Mouse (Mus musculus) lung, embryonic 14.5 days (tissue): ENCODE results near the gene Troap. TPM values are rescaled to one million over a fixed set of nuclear protein-coding genes. Genes with fewer than 3 reads are reported as not detected.
"Not testable (repeated sequence)": the region's sequence is repeated elsewhere in the genome, so short reads cannot be mapped to it uniquely, and the experiment has no call there.

ENCODE experiments used
- ATAC-seq: fragments of 200-750 bp; cut with Nextera tagmentation; 2 replicates; pipeline ENCODE4 v1.8.0; 2017; ENCODE audit warnings: mild to moderate bottlenecking, moderate TSS enrichment, moderate library complexity; ENCODE audit not compliant: insufficient read depth
- DNase-seq: peaks from one replicate; pipeline ENCODE4 v3.0.0-alpha.2; 2015
- H3K27ac ChIP-seq: fragments of 300-500 bp; sonication (generic); 2 replicates; pipeline ENCODE4 v1.5.1; 2014; ENCODE audit warnings: low read depth, mild to moderate bottlenecking, moderate library complexity
- H3K27me3 ChIP-seq: fragments of 300-500 bp; sonication (generic); 2 replicates; pipeline ENCODE4 v1.6.1; 2014; ENCODE audit warnings: low read length, control low read depth; ENCODE audit not compliant: insufficient read depth
- H3K36me3 ChIP-seq: fragments of 300-500 bp; sonication (generic); 2 replicates; pipeline ENCODE4 v1.6.1; 2014; ENCODE audit warnings: control low read depth; ENCODE audit not compliant: insufficient read depth
- H3K4me1 ChIP-seq: fragments of 300-500 bp; sonication (generic); 2 replicates; pipeline ENCODE4 v1.6.1; 2014; ENCODE audit warnings: antibody characterized with exemption, control low read depth; ENCODE audit not compliant: insufficient read depth
- H3K4me2 ChIP-seq: fragments of 300-500 bp; sonication (generic); 2 replicates; pipeline ENCODE4 v1.6.1; 2014; ENCODE audit warnings: mild to moderate bottlenecking
- H3K4me3 ChIP-seq: fragments of 300-500 bp; sonication (generic); 2 replicates; pipeline ENCODE4 v1.5.1; 2014; ENCODE audit warnings: low read depth, low read length
- H3K9ac ChIP-seq: fragments of 300-500 bp; sonication (generic); 2 replicates; pipeline ENCODE4 v1.6.1; 2014
- H3K9me3 ChIP-seq: fragments of 300-500 bp; sonication (generic); 2 replicates; pipeline ENCODE4 v1.6.1; 2016; ENCODE audit warnings: low read depth, low read length, control low read depth
- CTCF ChIP-seq: IDR thresholded peaks from 2 replicates; pipeline ENCODE4 v1.5.1; 2016; ENCODE audit warnings: antibody characterized with exemption, low read depth
- WGBS: fragments of 180-500 bp; shearing (Covaris S2); extraction: QIAGEN DNeasy Blood & Tissue Kit; methylation state at CpG from one replicate; pipeline ENCODE4 v1.1.7; 2014; 5-methylcytosine and 5-hydroxymethylcytosine counted together
- polyA plus RNA-seq: library from polyadenylated mRNA; unstranded; fragments of >200 nt; fragmentation: Nextera tagmentation; extraction: Ambion mirVana; gene quantifications from 2 replicates; pipeline ENCODE4 v1.2.1, GENCODE M21; 2014

Troap gene
- polyA plus RNA-seq, 1 experiment from 2014 or later, result 35.1 TPM

DNA sequence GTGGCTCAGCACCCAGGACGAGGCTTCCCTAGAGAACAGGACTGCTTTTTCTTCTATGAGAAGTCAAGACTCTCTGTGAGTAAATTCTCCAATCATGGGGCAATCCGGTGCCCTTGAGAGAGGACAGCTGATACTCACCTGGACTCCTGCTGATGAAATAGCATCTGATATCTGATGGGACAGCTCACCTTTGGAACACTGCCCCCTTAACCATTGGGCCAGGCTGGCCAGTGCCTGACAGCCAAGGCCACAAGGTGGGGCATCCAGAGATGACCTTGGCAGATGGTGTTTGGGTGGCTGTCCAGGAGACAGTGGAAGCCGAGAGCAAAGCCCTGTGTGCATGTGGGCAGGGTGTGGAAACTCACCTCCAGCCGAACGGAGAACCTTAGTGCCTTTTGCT is 32.0 kb upstream of the Troap start:
- Histone ChIP-seq H3K4me3 (no peak overlapping the region), H3K9ac (no peak overlapping the region), H3K4me2 (no peak overlapping the region), H3K27ac (no peak overlapping the region), H3K27me3 (no peaks in the 10 kb centered on the region), H3K9me3 (no peaks in the 10 kb centered on the region), H3K36me3 (peaks cover 11% of the 10 kb centered on the region), H3K4me1 (no peaks in the 10 kb centered on the region)
- TF ChIP-seq CTCF, result no peak
- WGBS, result 79% methylated on average over 5 of the region's 5 CpGs
- ATAC-seq (no peak), DNase-seq (no peak)

DNA sequence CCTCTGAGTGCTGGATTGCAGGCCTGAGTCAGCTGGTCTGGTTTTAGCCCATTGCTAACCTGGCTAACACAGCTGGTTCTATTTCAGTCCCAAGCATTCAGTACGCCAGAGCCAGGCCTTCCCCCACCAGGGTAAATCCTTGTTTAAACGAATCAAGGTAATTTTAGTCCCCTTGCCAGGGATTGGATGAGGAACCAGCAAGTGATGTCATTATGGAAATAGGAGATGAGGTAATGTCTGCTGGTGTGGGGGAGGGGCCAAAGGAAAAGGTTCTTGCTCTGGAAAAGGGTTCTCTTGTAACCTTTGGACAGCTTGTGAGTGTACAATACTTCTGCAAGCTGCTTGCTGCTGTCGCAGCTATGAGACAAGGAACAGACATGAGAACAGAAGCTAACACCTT is 29.5 kb upstream of the Troap start:
- H3K4me1 ChIP-seq, result no peaks in the 10 kb centered on the region
- WGBS, result 37% methylated on average over 3 of the region's 3 CpGs
- no peak overlapping the region; the same call in 1 of the 2 replicates for H3K27ac ChIP-seq
- H3K4me2 ChIP-seq, result no peak overlapping the region
- TF ChIP-seq CTCF, result no peak
- no peaks in the 10 kb centered on the region for H3K9me3 ChIP-seq
- ATAC-seq (no peak), DNase-seq (no peak)
- H3K27me3 ChIP-seq, result no peaks in the 10 kb centered on the region
- H3K36me3 ChIP-seq, result no peaks in the 10 kb centered on the region
- H3K4me3 ChIP-seq, result no peak overlapping the region
- H3K9ac ChIP-seq, result no peak overlapping the region

DNA sequence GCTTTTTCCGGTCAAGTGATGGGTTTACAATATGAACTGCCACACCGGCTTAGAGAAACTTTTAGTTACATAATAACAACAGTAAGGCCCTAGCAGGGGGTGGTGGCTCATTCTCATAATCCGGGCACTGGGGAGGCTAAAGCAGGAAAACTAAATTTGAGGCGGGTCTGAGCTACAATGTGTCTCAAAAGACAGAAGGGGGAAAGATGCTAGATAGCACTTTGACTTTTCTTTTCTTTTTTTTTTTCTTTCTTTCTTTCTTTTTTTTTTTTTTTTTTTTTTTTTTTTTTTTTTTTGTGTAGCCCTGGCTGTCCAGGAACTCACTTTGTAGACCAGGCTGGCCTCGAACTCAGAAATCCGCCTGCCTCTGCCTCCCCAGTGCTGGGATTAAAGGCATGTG is 28.6 kb upstream of the Troap start:
- WGBS, result 76% methylated on average over 6 of the region's 6 CpGs
- not testable (repeated sequence) for H3K9me3 ChIP-seq, H3K4me3 ChIP-seq, H3K9ac ChIP-seq, ATAC-seq, H3K36me3 ChIP-seq, H3K4me2 ChIP-seq, H3K27ac ChIP-seq, H3K27me3 ChIP-seq, H3K4me1 ChIP-seq, DNase-seq

DNA sequence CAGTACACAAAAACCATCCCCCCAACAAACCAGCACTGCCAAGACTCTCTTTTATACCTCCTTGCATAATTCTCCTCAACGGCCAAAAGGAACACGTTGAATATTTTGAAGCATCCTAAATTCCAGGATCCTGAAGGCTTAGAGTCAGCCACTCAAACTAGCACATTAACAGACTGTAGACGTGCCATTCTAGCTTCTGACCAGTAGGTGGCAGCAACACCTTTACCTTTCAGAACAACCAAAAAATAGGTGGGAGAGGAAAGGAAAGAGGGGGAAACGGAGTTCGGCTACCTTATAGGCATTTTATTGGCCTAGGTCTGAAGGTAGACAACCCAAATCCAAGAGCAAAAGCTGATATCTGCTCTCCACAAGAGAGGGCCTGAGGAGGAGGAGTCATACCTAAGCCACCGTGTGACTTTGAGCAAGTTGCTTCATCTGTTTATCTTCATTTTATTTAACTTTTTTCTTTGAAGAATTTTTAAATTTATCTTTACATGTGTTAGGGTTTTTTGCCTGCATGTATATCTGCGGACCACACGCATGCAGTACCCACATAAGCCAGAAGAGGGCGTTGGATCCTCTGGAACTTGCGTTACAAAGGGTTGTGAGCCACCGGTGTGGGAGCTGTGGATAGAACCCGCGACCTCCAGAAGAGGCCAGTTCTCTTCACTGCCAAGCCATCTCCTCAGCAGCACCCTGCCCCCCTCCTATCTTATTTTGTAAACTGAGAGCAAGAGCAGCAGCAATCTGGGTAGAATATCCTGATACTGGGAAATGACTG is 24.7 kb upstream of the Troap start:
- peak; percentile 90 for DNase-seq
- TF ChIP-seq CTCF, result peak; percentile 94
- 28% methylated on average over 13 of the region's 13 CpGs for WGBS
- no peaks in the 10 kb centered on the region for H3K4me1 ChIP-seq
- H3K9me3 ChIP-seq, result no peaks in the 10 kb centered on the region
- H3K4me2 ChIP-seq, result no peak overlapping the region
- peaks cover 19% of the 10 kb centered on the region for H3K27me3 ChIP-seq
- no peak overlapping the region for H3K4me3 ChIP-seq
- H3K36me3 ChIP-seq, result no peaks in the 10 kb centered on the region
- ATAC-seq, result 0 out of 2 replicates have a peak, but pooled peaks have one; percentile 36
- H3K9ac ChIP-seq, result no peak overlapping the region
- H3K27ac ChIP-seq, result no peak overlapping the region

DNA sequence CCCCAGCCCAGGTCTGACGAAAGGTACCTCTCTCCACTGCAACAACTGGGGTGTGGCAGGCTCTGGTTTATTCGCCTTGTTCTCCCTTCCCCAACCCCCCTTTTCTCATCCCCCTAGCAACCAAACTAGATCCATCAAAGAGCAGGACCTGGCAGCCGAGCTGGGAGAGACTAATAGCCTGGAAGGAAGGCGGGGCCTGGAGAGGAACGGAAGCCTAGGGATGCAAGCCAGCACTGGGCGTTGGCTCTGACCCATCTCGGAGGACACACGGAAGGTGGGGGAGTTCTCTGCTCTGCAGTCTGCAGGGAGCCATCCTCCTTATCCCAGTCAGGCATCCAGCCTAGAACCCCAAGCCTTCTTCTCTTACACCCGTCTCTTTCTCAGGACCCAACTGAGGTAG is 21.0 kb upstream of the Troap start:
- ATAC-seq (no peak), DNase-seq (peak; percentile 46)
- no peak overlapping the region for H3K4me3 ChIP-seq
- peaks cover 56% of the 10 kb centered on the region for H3K27me3 ChIP-seq
- no peaks in the 10 kb centered on the region for H3K9me3 ChIP-seq
- no peak overlapping the region for H3K4me2 ChIP-seq
- 10% methylated on average over 9 of the region's 9 CpGs for WGBS
- H3K4me1 ChIP-seq, result 0 out of 2 replicates have a peak, but pooled peaks cover 7% of the 10 kb centered on the region
- no peak overlapping the region for H3K27ac ChIP-seq
- no peak overlapping the region for H3K9ac ChIP-seq
- TF ChIP-seq CTCF, result no peak
- no peaks in the 10 kb centered on the region for H3K36me3 ChIP-seq

DNA sequence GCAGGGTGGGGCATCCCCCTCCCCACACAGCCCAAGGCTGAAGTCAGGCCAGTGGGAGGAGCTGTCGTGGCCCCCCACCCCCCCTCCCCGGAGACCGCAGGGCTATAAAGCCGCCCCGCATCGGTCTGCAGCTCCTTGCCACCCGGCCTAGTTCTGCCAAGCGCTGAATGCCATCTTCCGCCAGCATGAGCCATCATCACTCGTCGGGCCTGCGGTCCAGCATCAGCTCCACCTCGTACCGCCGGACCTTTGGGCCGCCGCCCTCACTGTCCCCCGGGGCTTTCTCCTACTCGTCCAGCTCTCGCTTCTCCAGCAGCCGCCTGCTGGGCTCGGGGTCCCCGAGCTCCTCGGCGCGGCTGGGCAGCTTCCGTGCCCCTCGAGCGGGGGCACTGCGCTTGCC is 19.3 kb upstream of the Troap start, which contains the start of gene Prph:
TSS of gene Prph (plus strand) at position 135 of the 400 bp plus-strand sequence.
- ATAC-seq, result no peak; the same call in 1 of the 2 replicates
- peaks cover 62% of the 10 kb centered on the region for H3K27me3 ChIP-seq

DNA sequence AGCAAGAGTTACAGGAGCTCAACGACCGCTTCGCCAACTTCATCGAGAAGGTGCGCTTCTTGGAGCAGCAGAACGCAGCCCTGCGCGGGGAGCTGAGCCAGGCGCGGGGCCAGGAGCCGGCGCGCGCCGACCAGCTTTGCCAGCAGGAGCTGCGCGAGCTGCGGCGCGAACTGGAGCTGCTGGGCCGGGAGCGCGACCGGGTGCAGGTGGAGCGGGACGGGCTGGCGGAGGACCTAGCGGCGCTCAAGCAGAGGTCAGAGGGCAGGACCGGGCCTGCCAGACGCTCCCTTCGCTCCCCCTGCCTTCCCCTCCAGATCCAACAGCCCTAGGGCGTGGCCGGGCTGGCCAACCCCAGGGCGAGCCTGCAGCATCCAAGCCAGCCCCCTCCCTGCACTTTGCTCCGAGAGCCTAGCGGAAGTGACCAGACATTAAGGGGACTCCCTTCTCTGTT is 18.8 kb upstream of the Troap start:
- DNase-seq (peak; percentile 61), ATAC-seq (no peak; the same call in 1 of the 2 replicates)
- Histone ChIP-seq H3K9me3 (no peaks in the 10 kb centered on the region), H3K27ac (no peak overlapping the region), H3K4me2 (peak overlapping the region; percentile 63), H3K36me3 (no peaks in the 10 kb centered on the region), H3K4me1 (0 out of 2 replicates have a peak, but pooled peaks cover 7% of the 10 kb centered on the region), H3K9ac (peak overlapping the region; percentile 35; the same call in 1 of the 2 replicates), H3K4me3 (peak overlapping the region; percentile 38), H3K27me3 (peaks cover 62% of the 10 kb centered on the region)
- no peak for TF ChIP-seq CTCF
- WGBS, result under 1% methylated on average over 37 of the region's 37 CpGs

More for the DNA sequence above, 19.3 kb upstream of the Troap start, which contains the start of gene Prph:
- 0 out of 2 replicates have a peak, but pooled peaks cover 7% of the 10 kb centered on the region for H3K4me1 ChIP-seq
- no peak for DNase-seq
- peak within 1 kb of the TSS; percentile 38 for H3K4me3 ChIP-seq
- 3% methylated on average over 30 of the region's 30 CpGs for WGBS
- H3K36me3 ChIP-seq, result no peaks in the 10 kb centered on the region
- TF ChIP-seq CTCF, result no peak
- peak within 1 kb of the TSS; percentile 35; the same call in 1 of the 2 replicates for H3K9ac ChIP-seq
- H3K9me3 ChIP-seq, result no peaks in the 10 kb centered on the region
- H3K4me2 ChIP-seq, result peak within 1 kb of the TSS; percentile 63
- no peak within 1 kb of the TSS for H3K27ac ChIP-seq
